Mouse (Mus musculus): Measurements from ENCODE around the gene Hba-x. TPM values are rescaled to one million over a fixed set of nuclear protein-coding genes. Genes with fewer than 3 reads are reported as not detected.
"Not testable (repeated sequence)": the region's sequence is repeated elsewhere in the genome, so short reads cannot be mapped to it uniquely, and the experiment has no call there.

The Hba-x gene
- polyA plus RNA-seq, 1 experiment from 2014 or later, result 2,528 TPM

- Histone ChIP-seq H3K36me3 (no peaks in the 10 kb centered on the region), H3K4me3 (no peak overlapping the region), H3K9me3 (replicated peaks) (no peaks in the 10 kb centered on the region), H3K27me3 (ENCODE audit: low read depth, poor library complexity, severe bottlenecking) (peaks cover 19% of the 10 kb centered on the region), H3K27ac (no peak overlapping the region), H3K4me1 (peaks cover 3% of the 10 kb centered on the region; the same call in 1 of the 2 replicates)
- no peak for DNase-seq (ENCODE audit: low spot score)
- 94% methylated on average over 2 of the region's 2 CpGs for WGBS
Measured at GRCm38 (mm10) chr11:32298532-32298918, 22.3 kb downstream of the Hba-x start.

GRCm38 (mm10) chr11:32299865-32300264, 23.7 kb downstream of the Hba-x start, which contains the start of gene Hbq1a:
Gene Hbq1a, plus strand, starts transcription at chr11:32300069.
- 6% methylated on average over 16 of the region's 16 CpGs for WGBS
- H3K36me3 ChIP-seq; H3K9me3 ChIP-seq (replicated peaks); H3K27ac ChIP-seq; H3K4me1 ChIP-seq: not testable (repeated sequence)
- peak within 1 kb of the TSS; percentile 20; the same call in 1 of the 2 replicates for H3K4me3 ChIP-seq
- peak; percentile 72 for DNase-seq (ENCODE audit: low spot score)
- peaks cover 19% of the 10 kb centered on the region for H3K27me3 ChIP-seq (ENCODE audit: low read depth, poor library complexity, severe bottlenecking)

DNA sequence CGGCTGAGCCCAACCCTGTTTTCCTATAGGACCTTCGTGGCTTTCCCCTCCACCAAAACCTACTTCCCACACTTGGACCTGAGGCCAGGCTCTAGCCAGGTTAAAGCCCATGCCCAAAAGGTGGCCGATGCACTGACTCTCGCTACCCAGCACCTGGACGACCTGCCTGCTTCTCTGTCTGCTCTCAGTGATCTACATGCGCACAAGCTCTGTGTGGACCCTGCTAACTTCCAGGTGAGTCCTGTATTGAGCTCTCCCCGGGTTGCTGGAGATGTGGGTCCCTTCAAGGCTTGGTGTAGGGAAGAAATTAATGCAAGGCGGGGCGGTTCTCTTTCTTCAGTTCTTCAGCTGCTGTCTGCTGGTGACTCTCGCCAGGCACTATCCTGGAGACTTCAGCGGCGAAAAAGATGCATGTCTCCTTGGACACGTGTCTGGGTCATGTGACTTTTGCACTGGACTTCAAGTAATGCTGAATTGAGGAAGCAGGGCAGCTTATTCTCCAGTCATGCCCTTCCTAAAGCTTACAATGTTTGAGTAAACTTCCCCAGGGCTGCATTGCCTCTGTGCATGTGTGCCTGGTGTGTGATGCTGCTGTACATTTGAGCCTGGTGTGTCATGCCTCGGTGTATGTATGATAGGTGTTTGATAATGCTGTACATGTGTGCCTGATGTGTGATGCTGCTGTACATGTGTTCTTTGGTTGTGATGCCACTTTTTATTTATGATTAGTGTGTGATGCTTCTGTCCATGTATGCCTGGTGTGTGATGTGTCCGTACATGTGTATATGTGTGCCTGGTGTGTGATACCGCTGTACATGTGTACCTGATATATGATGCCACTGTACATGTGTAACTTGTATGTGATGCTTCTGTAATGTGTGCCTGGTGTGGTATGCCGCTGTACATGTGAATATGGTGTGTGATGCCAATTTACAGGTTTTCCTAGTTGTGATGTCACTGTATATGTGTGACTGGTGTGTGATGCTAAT, 24.4 kb downstream of the Hba-x start:
- DNase-seq (ENCODE audit: low spot score), result no peak
- Histone ChIP-seq H3K9me3 (replicated peaks) (no peaks in the 10 kb centered on the region), H3K4me1 (peaks cover 3% of the 10 kb centered on the region; the same call in 1 of the 2 replicates), H3K4me3 (peak overlapping the region; percentile 20; the same call in 1 of the 2 replicates), H3K27me3 (ENCODE audit: low read depth, poor library complexity, severe bottlenecking) (peaks cover 19% of the 10 kb centered on the region), H3K27ac (no peak overlapping the region), H3K36me3 (no peaks in the 10 kb centered on the region)
- WGBS, result 58% methylated on average over 16 of the region's 17 CpGs

GRCm38 (mm10) chr11:32301506-32301905, 25.3 kb downstream of the Hba-x start:
- H3K27ac ChIP-seq, result no peak overlapping the region
- H3K4me3 ChIP-seq, result no peak overlapping the region
- WGBS, result 82% methylated on average over 1 of the region's 1 CpGs
- H3K36me3 ChIP-seq, result no peaks in the 10 kb centered on the region
- peaks cover 19% of the 10 kb centered on the region for H3K27me3 ChIP-seq (ENCODE audit: low read depth, poor library complexity, severe bottlenecking)
- peaks cover 3% of the 10 kb centered on the region; the same call in 1 of the 2 replicates for H3K4me1 ChIP-seq
- H3K9me3 ChIP-seq (replicated peaks), result no peaks in the 10 kb centered on the region
- no peak for DNase-seq (ENCODE audit: low spot score)

- Histone ChIP-seq H3K4me3 (no peak overlapping the region), H3K9me3 (replicated peaks) (no peaks in the 10 kb centered on the region), H3K27ac (no peak overlapping the region), H3K4me1 (peaks cover 5% of the 10 kb centered on the region; the same call in 1 of the 2 replicates), H3K36me3 (no peaks in the 10 kb centered on the region), H3K27me3 (ENCODE audit: low read depth, poor library complexity, severe bottlenecking) (peaks cover 19% of the 10 kb centered on the region)
- WGBS, result 47% methylated on average over 2 of the region's 2 CpGs
- DNase-seq (ENCODE audit: low spot score), result no peak
Measured at GRCm38 (mm10) chr11:32302824-32303419, 26.7 kb downstream of the Hba-x start.

- Histone ChIP-seq H3K4me3 (no peak overlapping the region), H3K4me1 (peaks cover 6% of the 10 kb centered on the region; the same call in 1 of the 2 replicates), H3K27me3 (ENCODE audit: low read depth, poor library complexity, severe bottlenecking) (peaks cover 19% of the 10 kb centered on the region), H3K9me3 (replicated peaks) (no peaks in the 10 kb centered on the region), H3K36me3 (no peaks in the 10 kb centered on the region), H3K27ac (no peak overlapping the region)
- 100% methylated on average over 1 of the region's 1 CpGs for WGBS
- DNase-seq (ENCODE audit: low spot score), result no peak
Measured at GRCm38 (mm10) chr11:32303455-32303854, 27.3 kb downstream of the Hba-x start.

DNA sequence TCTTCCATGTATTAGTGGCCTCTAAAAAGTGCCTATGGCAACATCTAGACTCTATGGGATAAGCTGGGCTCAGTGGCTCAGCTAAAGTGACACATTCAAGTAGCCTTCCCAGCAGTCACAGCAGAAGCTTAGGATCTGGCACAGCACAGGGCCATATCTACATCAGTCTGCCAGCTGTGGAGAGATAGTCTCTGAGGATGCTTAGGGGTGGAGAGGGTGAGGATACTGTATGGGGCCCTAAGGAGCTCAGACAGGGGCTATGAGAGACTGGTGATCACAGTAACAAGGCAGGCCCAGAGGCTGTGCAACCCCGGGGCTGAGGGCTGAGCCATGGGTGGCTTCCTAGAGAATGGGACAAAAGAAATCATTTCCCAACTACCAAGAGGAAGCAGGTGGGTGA, 30.8 kb downstream of the Hba-x start:
- Histone ChIP-seq H3K27me3 (ENCODE audit: low read depth, poor library complexity, severe bottlenecking) (0 out of 2 replicates have a peak, but pooled peaks cover 4% of the 10 kb centered on the region), H3K4me1 (0 out of 2 replicates have a peak, but pooled peaks cover 2% of the 10 kb centered on the region), H3K36me3 (no peaks in the 10 kb centered on the region), H3K4me3 (no peak overlapping the region), H3K27ac (no peak overlapping the region), H3K9me3 (replicated peaks) (no peaks in the 10 kb centered on the region)
- 90% methylated on average over 1 of the region's 1 CpGs for WGBS
- DNase-seq (ENCODE audit: low spot score), result no peak

DNA sequence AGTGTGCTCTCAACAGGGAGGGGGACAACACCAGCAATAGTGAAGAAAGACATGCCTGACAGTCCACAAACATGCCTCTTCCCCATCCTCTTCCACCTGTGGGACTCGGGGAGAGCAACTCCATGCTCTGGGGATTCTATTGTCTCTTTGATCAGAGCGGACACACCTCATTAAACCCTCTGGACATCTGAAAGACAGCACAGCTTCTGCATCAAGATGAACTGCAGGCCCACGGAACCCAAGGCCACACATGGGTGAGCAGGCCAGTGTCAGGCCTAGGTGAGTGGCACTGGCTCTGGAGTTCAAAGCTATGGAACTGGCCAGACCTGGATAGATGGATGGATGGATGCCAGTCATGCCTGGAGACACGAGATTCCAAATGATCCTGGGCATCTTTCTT, 33.2 kb downstream of the Hba-x start:
- H3K36me3 ChIP-seq, result no peaks in the 10 kb centered on the region
- DNase-seq (ENCODE audit: low spot score), result no peak
- H3K4me1 ChIP-seq, result 0 out of 2 replicates have a peak, but pooled peaks cover 2% of the 10 kb centered on the region
- no peak overlapping the region for H3K27ac ChIP-seq
- H3K27me3 ChIP-seq (ENCODE audit: low read depth, poor library complexity, severe bottlenecking), result no peaks in the 10 kb centered on the region
- no peak overlapping the region for H3K4me3 ChIP-seq
- WGBS, result 59% methylated on average over 4 of the region's 4 CpGs
- no peaks in the 10 kb centered on the region for H3K9me3 ChIP-seq (replicated peaks)

- no peaks in the 10 kb centered on the region for H3K9me3 ChIP-seq (replicated peaks)
- WGBS, result 76% methylated on average over 3 of the region's 3 CpGs
- H3K27me3 ChIP-seq (ENCODE audit: low read depth, poor library complexity, severe bottlenecking), result no peaks in the 10 kb centered on the region
- no peak for DNase-seq (ENCODE audit: low spot score)
- no peak overlapping the region for H3K27ac ChIP-seq
- H3K4me1 ChIP-seq, result 0 out of 2 replicates have a peak, but pooled peaks cover 2% of the 10 kb centered on the region
- no peaks in the 10 kb centered on the region for H3K36me3 ChIP-seq
- no peak overlapping the region for H3K4me3 ChIP-seq
Measured at GRCm38 (mm10) chr11:32309928-32310327, 33.7 kb downstream of the Hba-x start.

GRCm38 (mm10) chr11:32316009-32316408, 39.8 kb downstream of the Hba-x start:
- WGBS, result 85% methylated on average over 3 of the region's 3 CpGs
- no peak overlapping the region for H3K27ac ChIP-seq
- no peaks in the 10 kb centered on the region for H3K9me3 ChIP-seq (replicated peaks)
- H3K27me3 ChIP-seq (ENCODE audit: low read depth, poor library complexity, severe bottlenecking), result no peaks in the 10 kb centered on the region
- 0 out of 2 replicates have a peak, but pooled peaks cover 4% of the 10 kb centered on the region for H3K4me1 ChIP-seq
- no peaks in the 10 kb centered on the region for H3K36me3 ChIP-seq
- DNase-seq (ENCODE audit: low spot score), result no peak
- H3K4me3 ChIP-seq, result no peak overlapping the region

DNA sequence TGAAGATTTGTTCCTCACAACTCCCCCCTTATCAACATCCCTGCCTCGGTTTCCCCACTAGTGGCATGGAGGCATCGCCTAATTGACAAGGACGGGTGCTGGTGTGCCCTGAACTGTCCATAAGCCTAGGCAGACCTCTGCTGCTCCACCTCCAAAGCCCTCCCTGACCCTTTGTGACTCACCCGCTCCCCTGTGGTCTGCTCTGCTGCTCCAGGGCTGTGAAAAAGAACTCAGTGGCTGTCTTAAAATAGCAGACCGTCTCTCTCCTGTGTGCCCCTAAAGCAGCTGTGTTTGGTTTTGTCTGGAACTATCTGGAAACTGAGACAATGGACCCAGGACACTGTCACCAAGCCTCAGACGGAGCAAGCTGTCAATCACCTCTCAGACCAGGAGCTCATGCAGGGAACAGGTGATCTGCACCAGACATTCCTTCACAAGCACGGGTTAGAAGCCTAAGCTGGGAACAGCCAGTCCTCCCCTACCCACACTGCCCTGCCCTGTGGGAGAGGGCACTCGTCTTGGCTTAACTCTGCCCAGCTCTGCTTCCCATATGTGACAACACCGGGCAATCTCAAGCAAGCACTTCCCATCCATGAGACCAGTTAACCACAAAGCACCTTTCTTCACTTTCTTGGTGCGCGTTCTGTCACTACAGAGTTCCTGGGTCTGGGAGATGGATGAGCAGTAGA, 44.5 kb downstream of the Hba-x start:
- Histone ChIP-seq H3K4me1 (0 out of 2 replicates have a peak, but pooled peaks cover 7% of the 10 kb centered on the region), H3K9me3 (replicated peaks) (no peaks in the 10 kb centered on the region), H3K36me3 (no peaks in the 10 kb centered on the region), H3K27me3 (ENCODE audit: low read depth, poor library complexity, severe bottlenecking) (no peaks in the 10 kb centered on the region), H3K4me3 (no peak overlapping the region), H3K27ac (no peak overlapping the region; the same call in 1 of the 2 replicates)
- WGBS, result 77% methylated on average over 11 of the region's 11 CpGs
- no peak for DNase-seq (ENCODE audit: low spot score)

DNA sequence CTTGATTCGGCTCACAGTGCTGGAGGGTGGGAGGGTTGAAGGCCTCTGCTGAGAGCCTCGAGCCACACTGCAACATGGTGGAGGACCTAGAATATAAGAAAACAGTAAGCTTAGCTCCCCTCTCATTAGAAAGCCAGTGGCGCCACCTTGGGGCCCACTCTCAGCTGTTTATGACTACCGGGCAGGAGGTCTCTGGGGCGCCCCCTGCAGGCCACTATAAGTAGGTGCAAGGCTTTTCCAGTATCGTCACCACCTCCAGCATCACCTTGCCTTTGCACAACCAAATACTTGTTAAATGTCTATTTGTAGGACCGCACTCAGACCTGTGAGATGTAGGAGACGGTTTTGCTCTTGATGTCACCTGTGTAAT, 45.0 kb downstream of the Hba-x start:
- 44% methylated on average over 8 of the region's 8 CpGs for WGBS
- Histone ChIP-seq H3K27me3 (ENCODE audit: low read depth, poor library complexity, severe bottlenecking) (no peaks in the 10 kb centered on the region), H3K9me3 (replicated peaks) (no peaks in the 10 kb centered on the region), H3K36me3 (no peaks in the 10 kb centered on the region), H3K27ac (no peak overlapping the region), H3K4me1 (0 out of 2 replicates have a peak, but pooled peaks cover 7% of the 10 kb centered on the region), H3K4me3 (no peak overlapping the region)
- peak; percentile 57 for DNase-seq (ENCODE audit: low spot score)

All from limb, embryonic 10.5 days (tissue).